8 mouse cellular contexts compared by ENCODE assay signal in genomic region chr13:81155322-81155721, GRCm38 (mm10).
DNase-seq lines count a peak whose midpoint lies in the region; ATAC-seq and TF ChIP-seq lines count a peak whose summit lies in the region.

No protein-coding gene starts in this region.

- no peak overlapping the region for H3K9ac ChIP-seq in heart, embryonic 11.5 days (ENCODE audit: low read depth, low read length)
- H3K9ac ChIP-seq in heart, embryonic 16.5 days (ENCODE audit: low read length), result no peak overlapping the region

- DNase-seq in heart, adult 18-20 months, result peak; percentile 63 to 78
- DNase-seq in adipocyte (ENCODE audit: low spot score), result peak; percentile 84
- DNase-seq in embryo, embryonic 11 days, result peak; percentile 61
- DNase-seq in layer of hippocampus, adult 2 months (ENCODE audit: low spot score in 2 of 2), result peak; percentile 15 to 54
- DNase-seq in yolk sac, embryonic 10.5 days (ENCODE audit: low spot score), result no peak

- TF ChIP-seq CTCF in layer of hippocampus, adult 2 months (conservative IDR thresholded peaks at IDR 0.05), result peak; percentile 88

- H3K36me3 ChIP-seq in heart, embryonic 11.5 days (ENCODE audit: control insufficient read depth, insufficient read depth, low read length), result no peaks in the 10 kb centered on the region
- no peaks in the 10 kb centered on the region for H3K36me3 ChIP-seq in heart, embryonic 16.5 days (ENCODE audit: control insufficient read depth, insufficient read depth)

- no peak for ATAC-seq in heart, embryonic 11.5 days (replicated peaks; ENCODE audit: insufficient number of reproducible peaks, low FRiP score, low TSS enrichment)
- ATAC-seq in heart, embryonic 16.5 days (replicated peaks; ENCODE audit: extremely low read depth, insufficient read depth, low FRiP score), result peak; percentile 58; the same call in 1 of the 2 replicates
- ATAC-seq in megakaryocyte-erythroid progenitor cell, adult 5-6 weeks (replicated peaks; ENCODE audit: low FRiP score, low TSS enrichment, poor library complexity, severe bottlenecking), result peak; percentile 44; the same call in 1 of the 2 replicates

- H3K4me1 ChIP-seq in heart, embryonic 11.5 days (ENCODE audit: control insufficient read depth, insufficient read depth, low read length), result no peaks in the 10 kb centered on the region
- H3K4me1 ChIP-seq in heart, embryonic 16.5 days (ENCODE audit: control insufficient read depth, insufficient read depth, low read length), result no peaks in the 10 kb centered on the region

- H3K27ac ChIP-seq in heart, embryonic 11.5 days (ENCODE audit: low read depth, low read length), result no peak overlapping the region
- H3K27ac ChIP-seq in heart, embryonic 16.5 days (ENCODE audit: low read length), result no peak overlapping the region
- H3K27ac ChIP-seq in layer of hippocampus, adult 2 months, result peak overlapping the region; percentile 23; the same call in 1 of the 2 replicates

- H3K4me3 ChIP-seq in heart, embryonic 11.5 days (ENCODE audit: low read depth, low read length), result no peak overlapping the region
- H3K4me3 ChIP-seq in heart, embryonic 16.5 days (ENCODE audit: low read length), result no peak overlapping the region
- H3K4me3 ChIP-seq in layer of hippocampus, adult 2 months, result no peak overlapping the region

- H3K9me3 ChIP-seq in heart, embryonic 11.5 days (replicated peaks; ENCODE audit: control insufficient read depth, low read length), result no peaks in the 10 kb centered on the region
- H3K9me3 ChIP-seq in heart, embryonic 16.5 days (replicated peaks; ENCODE audit: control insufficient read depth, low read length), result no peaks in the 10 kb centered on the region; the same call in 1 of the 2 replicates

- no peak overlapping the region for H3K4me2 ChIP-seq in heart, embryonic 11.5 days
- no peak overlapping the region for H3K4me2 ChIP-seq in heart, embryonic 16.5 days (ENCODE audit: low read depth, low read length)

- H3K27me3 ChIP-seq in heart, embryonic 11.5 days (ENCODE audit: control insufficient read depth, insufficient read depth, low read length), result no peaks in the 10 kb centered on the region
- no peaks in the 10 kb centered on the region for H3K27me3 ChIP-seq in heart, embryonic 16.5 days (ENCODE audit: control insufficient read depth, insufficient read depth, low read length)
